Mouse (Mus musculus) ZHBTc4 (cell line): Measurements from ENCODE around the gene Ccdc87.

Experiments used
- DNase-seq: peaks from one replicate; pipeline ENCODE4 v3.0.0-alpha.2; 2011; ENCODE audit warnings: low read depth, low spot score

Gene Ccdc87

GRCm38 (mm10) chr19:4838526-4839140 lies 533 bp upstream of the Ccdc87 start:
- DNase-seq = peak; percentile 19

DNA sequence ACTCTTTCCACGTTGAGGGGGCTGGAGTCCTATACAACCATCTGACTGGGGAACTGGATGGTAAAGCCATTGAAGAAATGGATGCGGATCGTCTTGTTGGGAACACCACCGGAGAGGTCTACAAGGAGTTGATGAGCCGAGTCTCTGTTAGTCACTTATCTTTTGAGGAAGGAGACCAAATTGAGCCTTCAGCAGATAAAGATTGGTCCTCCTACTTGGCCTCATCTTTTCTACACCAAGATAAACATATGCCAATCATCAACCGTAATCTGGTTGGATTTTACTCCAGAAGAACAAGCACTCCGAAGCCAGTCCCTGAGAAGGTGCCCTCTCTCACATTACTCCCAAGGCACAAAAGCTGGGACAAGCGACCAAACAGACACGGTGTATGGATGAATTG lies 1.7 kb downstream of the Ccdc87 start:
- no peak for DNase-seq

GRCm38 (mm10) chr19:4842611-4843010 lies 3.4 kb downstream of the Ccdc87 start:
- DNase-seq = no peak

DNA sequence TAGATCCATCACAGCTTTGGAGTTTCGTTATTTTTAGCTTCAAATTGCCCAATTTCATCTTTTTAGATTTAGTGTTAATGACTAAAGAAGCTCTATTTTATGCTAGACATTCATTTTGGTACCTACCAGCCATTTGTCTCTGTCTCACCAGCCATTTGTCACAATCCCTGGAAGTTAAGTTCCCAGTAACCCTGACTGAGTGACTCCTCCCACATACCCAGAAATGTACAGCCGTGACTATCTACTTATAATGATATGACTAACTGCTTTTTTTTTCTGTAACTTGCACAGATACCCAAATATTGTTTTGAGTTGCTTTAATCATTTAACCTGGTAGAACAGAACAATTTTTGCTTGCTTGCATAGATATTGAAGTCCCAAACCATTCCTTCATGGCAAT lies 6.7 kb downstream of the Ccdc87 start:
- DNase-seq = no peak

GRCm38 (mm10) chr19:4847490-4847889 lies 8.3 kb downstream of the Ccdc87 start:
- DNase-seq = peak; percentile 70

GRCm38 (mm10) chr19:4849800-4850199 lies 10.6 kb downstream of the Ccdc87 start:
- peak; percentile 90 for DNase-seq

- DNase-seq = peak; percentile 69
Measured at GRCm38 (mm10) chr19:4850281-4850680, 11.1 kb downstream of the Ccdc87 start.

- peak; percentile 79 for DNase-seq
Measured at GRCm38 (mm10) chr19:4854552-4855469, 15.6 kb downstream of the Ccdc87 start, which contains the start of gene Ctsf. Gene Ctsf, plus strand, starts transcription at chr19:4855130.

- DNase-seq = no peak
Measured at GRCm38 (mm10) chr19:4855470-4855820, 16.3 kb downstream of the Ccdc87 start.

DNA sequence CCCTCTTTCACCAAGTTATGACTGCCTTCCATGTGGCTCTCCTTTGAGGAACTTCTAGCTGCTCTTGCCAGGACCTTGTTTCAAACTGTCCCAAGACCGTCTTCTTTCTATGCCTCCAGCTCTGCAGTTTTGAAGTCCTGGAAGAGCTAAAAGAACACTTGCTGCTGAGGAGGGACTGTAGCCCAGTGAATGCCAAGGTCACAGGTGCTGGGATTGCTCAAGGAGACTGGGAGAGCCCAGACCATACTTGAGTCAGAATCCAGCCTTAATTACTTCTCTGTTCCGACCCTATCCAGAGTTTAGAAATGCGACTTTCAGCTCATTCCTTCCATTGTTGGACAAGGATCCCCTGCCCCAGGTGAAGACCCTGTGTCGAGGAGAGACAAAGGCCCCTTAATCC lies 16.8 kb downstream of the Ccdc87 start:
- no peak for DNase-seq

GRCm38 (mm10) chr19:4859081-4859480 lies 19.9 kb downstream of the Ccdc87 start:
- DNase-seq = no peak

- no peak for DNase-seq
Measured at GRCm38 (mm10) chr19:4863048-4863447, 23.9 kb downstream of the Ccdc87 start.

DNA sequence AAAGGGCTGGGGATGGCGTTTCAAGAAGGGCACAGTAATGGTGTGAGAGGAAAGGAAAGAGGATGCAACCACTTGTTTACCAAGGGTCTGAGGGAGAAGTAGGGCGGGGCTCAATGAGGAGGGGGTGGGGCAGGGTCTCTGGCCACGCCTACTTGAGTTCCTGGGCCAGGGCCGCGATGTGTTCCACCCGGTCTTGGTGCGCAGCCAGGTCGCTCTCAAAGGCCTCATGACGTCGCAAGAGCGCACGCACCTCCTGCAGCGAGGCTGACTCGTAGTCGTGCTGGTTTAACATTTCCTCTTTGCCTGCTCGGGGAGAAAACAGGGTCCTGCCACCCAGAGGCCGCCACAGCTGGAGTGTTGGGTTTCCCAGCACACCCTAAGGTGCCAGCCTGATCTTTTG lies 26.0 kb downstream of the Ccdc87 start:
- DNase-seq = peak; percentile 94

- peak; percentile 51 for DNase-seq
Measured at GRCm38 (mm10) chr19:4874613-4875012, 35.4 kb downstream of the Ccdc87 start.

GRCm38 (mm10) chr19:4876241-4876640 lies 37.1 kb downstream of the Ccdc87 start:
- no peak for DNase-seq

- no peak for DNase-seq
Measured at GRCm38 (mm10) chr19:4876755-4877154, 37.6 kb downstream of the Ccdc87 start.

DNA sequence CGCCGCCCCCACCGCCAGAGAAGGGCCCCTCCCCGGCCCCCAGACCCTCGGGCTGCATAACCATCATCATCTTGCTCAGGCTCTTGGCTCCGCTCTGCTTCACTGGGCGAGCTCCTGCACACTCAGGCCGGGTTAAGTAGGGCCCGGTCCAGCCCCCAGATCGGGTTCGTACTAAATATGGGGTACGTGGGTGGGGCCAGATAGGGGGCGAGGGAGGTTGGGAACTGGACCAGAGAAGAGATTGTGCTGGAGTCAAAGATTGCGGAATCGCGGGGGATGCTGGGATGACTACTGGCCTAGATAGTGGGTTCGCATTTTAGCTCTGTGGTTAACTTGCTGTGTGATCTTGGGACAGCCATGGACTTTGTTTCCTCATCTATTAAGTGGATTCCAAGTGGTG lies 38.6 kb downstream of the Ccdc87 start, which contains the start of gene Actn3:
Actn3 (minus strand) TSS at position 125 of the 400 bp plus-strand sequence.
- no peak for DNase-seq

DNA sequence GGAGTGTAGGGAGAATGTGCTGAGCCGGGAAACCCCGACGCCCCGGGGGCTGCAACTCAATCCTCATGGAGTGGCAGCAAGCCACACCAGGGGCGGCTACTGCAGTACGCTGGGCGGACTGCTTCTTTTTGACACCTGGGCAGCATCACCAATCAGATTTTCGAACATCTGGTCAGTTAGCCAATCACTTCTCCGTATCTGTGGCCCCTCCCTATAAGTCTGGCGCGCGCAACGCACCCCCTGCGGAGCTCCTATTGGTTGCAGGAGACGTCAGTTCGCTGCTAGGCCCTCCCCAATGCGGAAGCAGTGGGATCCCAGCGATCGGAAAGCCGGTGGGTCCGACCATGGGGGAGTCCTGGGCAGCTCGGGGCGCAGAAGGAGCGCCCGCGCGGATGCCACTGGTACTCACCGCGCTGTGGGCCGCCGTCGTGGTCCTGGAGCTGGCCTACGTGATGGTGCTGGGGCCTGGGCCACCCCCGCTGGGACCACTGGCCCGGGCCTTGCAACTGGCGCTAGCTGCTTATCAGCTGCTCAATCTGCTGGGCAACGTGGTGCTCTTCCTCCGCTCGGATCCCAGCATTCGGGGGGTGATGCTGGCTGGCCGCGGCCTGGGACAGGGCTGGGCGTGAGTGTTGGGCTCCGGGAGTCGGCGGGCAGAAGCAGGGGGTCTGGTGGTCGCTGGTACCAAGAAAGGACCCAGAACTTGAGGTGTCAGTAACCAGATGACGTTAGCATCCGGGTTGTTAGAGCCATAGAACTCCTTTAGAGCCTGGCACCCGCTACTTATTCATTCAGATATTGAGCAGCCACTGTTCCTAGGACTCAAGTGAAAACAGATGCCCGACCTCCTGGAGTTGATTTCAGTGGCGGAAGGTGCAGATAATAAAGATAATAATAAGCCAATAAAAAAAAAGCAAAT lies 39.5 kb downstream of the Ccdc87 start, which contains the start of gene Zdhhc24:
Zdhhc24 (plus strand) TSS at position 264 of the 919 bp plus-strand sequence.
- DNase-seq = peak; percentile 97

DNA sequence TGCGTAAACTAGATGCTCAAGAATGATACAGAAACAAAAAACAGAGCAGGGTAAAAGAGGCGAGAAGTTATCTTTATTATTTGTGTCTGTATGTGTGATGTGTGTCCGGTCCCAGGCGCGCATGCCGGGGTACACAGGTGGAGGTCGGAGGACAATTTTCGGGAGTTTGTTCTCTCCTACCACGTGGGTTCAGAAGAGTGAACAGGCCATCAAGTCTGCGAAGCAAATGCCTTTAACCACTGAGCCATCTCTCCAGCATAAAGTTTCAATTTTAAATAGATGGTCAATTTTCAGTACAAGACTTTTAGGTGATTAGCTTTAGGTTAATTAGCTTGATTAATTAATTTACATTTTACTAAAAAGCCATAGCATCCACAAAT lies 40.1 kb downstream of the Ccdc87 start:
- DNase-seq = no peak

- no peak for DNase-seq
Measured at GRCm38 (mm10) chr19:4883961-4884360, 44.8 kb downstream of the Ccdc87 start.

- DNase-seq = no peak
Measured at GRCm38 (mm10) chr19:4889791-4890190, 50.6 kb downstream of the Ccdc87 start.

- DNase-seq = no peak
Measured at GRCm38 (mm10) chr19:4891798-4892197, 52.6 kb downstream of the Ccdc87 start.
